9 mouse cellular contexts compared by ENCODE assay signal in genomic region chr4:154159002-154159401, GRCm38 (mm10). TPM values are rescaled to one million over a fixed set of nuclear protein-coding genes. Genes with fewer than 3 reads are reported as not detected.
DNase-seq lines count a peak whose midpoint lies in the region; ATAC-seq lines count a peak whose summit lies in the region.
"Had no signal": no experiment of that assay in that cellular context is flagged by ENCODE, and none has a peak within 500 bp of the region (broad histone marks: within the 10 kb centered on the region; RNA-seq: fewer than 3 reads in every experiment).

No protein-coding gene starts in this region.

- peaks cover 24% of the 10 kb centered on the region for H3K4me1 ChIP-seq in midbrain, embryonic 12.5 days

- peak; percentile 20; the same call in 1 of the 2 replicates for ATAC-seq in midbrain, embryonic 12.5 days (ENCODE audit: low FRiP score, low read depth)
- ATAC-seq: Patski had no signal

- no peak overlapping the region for H3K27ac ChIP-seq in midbrain, embryonic 12.5 days (replicated peaks)

- H3K9me3 ChIP-seq in midbrain, embryonic 12.5 days = no peaks in the 10 kb centered on the region

- peaks cover 48% of the 10 kb centered on the region for H3K36me3 ChIP-seq in midbrain, embryonic 12.5 days

- 0 out of 2 replicates have a peak overlapping the region, but pooled peaks have one; percentile 95 for H3K4me3 ChIP-seq in midbrain, embryonic 12.5 days

- no peak overlapping the region for H3K9ac ChIP-seq in midbrain, embryonic 12.5 days (replicated peaks)

- H3K27me3 ChIP-seq in midbrain, embryonic 12.5 days = no peaks in the 10 kb centered on the region
- H3K27me3 ChIP-seq: Patski had no signal

- intact Hi-C loops in heart, postnatal 25 days (cut with DNase I) = loop anchor here (5.0 kb wide), 1 partner anchor 92 kb away; no protein-coding TSS in a partner anchor
- intact Hi-C loops in gastrocnemius, postnatal 36 days (cut with DNase I) = no loop called here
- intact Hi-C loops in left cerebral cortex, postnatal 4 days (cut with DNase I) = no loop called here

- 16% methylated on average over 6 of the region's 6 CpGs for WGBS in midbrain, embryonic 12.5 days

- peak; percentile 98 for DNase-seq in heart, adult 11 months
- DNase-seq in heart, postnatal 25 days (ENCODE audit: low spot score) = no peak
- peak; percentile 79 for DNase-seq in embryo, embryonic 11.5 days (ENCODE audit: low read depth, low spot score)
- peak; percentile 65 to 80 for DNase-seq in gastrocnemius, postnatal 36 days
- peak; percentile 77 for DNase-seq in kidney, adult 11 months
- DNase-seq in left cerebral cortex, postnatal 4 days = peak; percentile 88
- DNase-seq in spleen, adult 12 weeks (ENCODE audit: low spot score) = peak; percentile 82

- H3K4me2 ChIP-seq in midbrain, embryonic 12.5 days (replicated peaks) = peak overlapping the region; percentile 92

RNA-seq across cellular contexts. Expression of gene Tprgl, which starts 1.5 kb away (rescaled TPM):
- total RNA-seq in heart, postnatal 25 days (2021) = 100 to 1,000 TPM; 118 to 124 TPM
- total RNA-seq in gastrocnemius, postnatal 36 days (2021) = 10 to 100 TPM; 82.7 to 82.8 TPM
- total RNA-seq in left cerebral cortex, postnatal 4 days (2021) = 100 to 1,000 TPM; 119 to 121 TPM
- 149 and 164 TPM in 2 replicates for polyA plus RNA-seq in midbrain, embryonic 12.5 days (2016; fragmentation: Nextera tagmentation; extraction: Ambion mirVana)

RNA-seq across cellular contexts. Expression of gene Megf6, which starts 11.5 kb away (rescaled TPM):
- total RNA-seq in heart, postnatal 25 days (2021) = 1 to 10 TPM; 7.4 to 8.9 TPM
- under 1 TPM; 0.54 TPM for total RNA-seq in gastrocnemius, postnatal 36 days (2021)
- 10 to 100 TPM; 10.4 to 13.7 TPM for total RNA-seq in left cerebral cortex, postnatal 4 days (2021)
- 21.3 and 29.5 TPM in 2 replicates for polyA plus RNA-seq in midbrain, embryonic 12.5 days (2016; fragmentation: Nextera tagmentation; extraction: Ambion mirVana)

RNA-seq across cellular contexts. Expression of gene Wrap73, which starts 16.8 kb away (rescaled TPM):
- total RNA-seq in heart, postnatal 25 days (2021) = 10 to 100 TPM; 10.9 to 11.6 TPM
- 1 to 10 TPM; 7.0 to 8.7 TPM for total RNA-seq in gastrocnemius, postnatal 36 days (2021)
- total RNA-seq in left cerebral cortex, postnatal 4 days (2021) = 10 to 100 TPM; 27.0 to 30.4 TPM
- 46.9 and 52.5 TPM in 2 replicates for polyA plus RNA-seq in midbrain, embryonic 12.5 days (2016; fragmentation: Nextera tagmentation; extraction: Ambion mirVana)

RNA-seq across cellular contexts. Expression of gene Trp73, which starts 19.0 kb away (rescaled TPM):
- not detected for total RNA-seq in heart, postnatal 25 days (2021)
- total RNA-seq in gastrocnemius, postnatal 36 days (2021) = not detected
- total RNA-seq in left cerebral cortex, postnatal 4 days (2021) = 1 to 10 TPM; 3.7 to 4.3 TPM
- 0.47 and 0.84 TPM in 2 replicates for polyA plus RNA-seq in midbrain, embryonic 12.5 days (2016; fragmentation: Nextera tagmentation; extraction: Ambion mirVana)

Comparison
In these comparisons a context has a peak if more than half of its experiments do, and no peak if none do; other contexts are left out.
1. RNA of gene Megf6, which starts 11.5 kb away (total RNA-seq): 10.4 to 13.7 TPM in left cerebral cortex, postnatal 4 days and 7.4 to 8.9 TPM in heart, postnatal 25 days; 0.54 TPM in gastrocnemius, postnatal 36 days; every median in the first group is over 4 times any median in the second.